Mouse (Mus musculus) forebrain, postnatal 0 days (tissue): ENCODE data around the gene Gtf2a1. TPM values are rescaled to one million over a fixed set of nuclear protein-coding genes. Genes with fewer than 3 reads are reported as not detected.

ENCODE experiments used
- ATAC-seq: fragments of 200-750 bp; cut with Nextera tagmentation; 2 replicates; pipeline ENCODE4 v1.8.0; 2017; ENCODE audit warnings: mild to moderate bottlenecking, moderate library complexity
- DNase-seq: peaks from one replicate; pipeline ENCODE4 v3.0.0-alpha.2; 2015
- H3K27ac ChIP-seq: fragments of 300-500 bp; sonication (generic); 2 replicates; pipeline ENCODE4 v1.5.1; 2014; ENCODE audit warnings: low read depth, mild to moderate bottlenecking, antibody characterized with exemption, low read length, moderate library complexity, mixed read lengths
- H3K27me3 ChIP-seq: fragments of 300-500 bp; sonication (generic); 2 replicates; pipeline ENCODE4 v1.6.1; 2014; ENCODE audit warnings: mild to moderate bottlenecking, low read length, mixed read lengths; ENCODE audit not compliant: insufficient read depth
- H3K36me3 ChIP-seq: fragments of 300-500 bp; sonication (generic); 2 replicates; pipeline ENCODE4 v1.6.1; 2014; ENCODE audit warnings: mild to moderate bottlenecking, moderate library complexity; ENCODE audit not compliant: insufficient read depth
- H3K4me1 ChIP-seq: fragments of 300-500 bp; sonication (generic); 2 replicates; pipeline ENCODE4 v1.6.1; 2014; ENCODE audit warnings: antibody characterized with exemption; ENCODE audit not compliant: insufficient read depth
- H3K4me2 ChIP-seq: fragments of 300-500 bp; sonication (generic); 2 replicates; pipeline ENCODE4 v1.6.1; 2014; ENCODE audit warnings: low read depth, mild to moderate bottlenecking, moderate library complexity
- H3K4me3 ChIP-seq: fragments of 300-500 bp; sonication (generic); 2 replicates; pipeline ENCODE4 v1.5.1; 2014; ENCODE audit warnings: low read depth, low read length, mixed read lengths
- H3K9ac ChIP-seq: fragments of 300-500 bp; sonication (generic); 2 replicates; pipeline ENCODE4 v1.6.1; 2014; ENCODE audit warnings: mild to moderate bottlenecking
- H3K9me3 ChIP-seq: fragments of 300-500 bp; sonication (generic); 2 replicates; pipeline ENCODE4 v1.6.1; 2016; ENCODE audit warnings: low read length
- CTCF ChIP-seq: sonication (generic); IDR thresholded peaks from 2 replicates; pipeline ENCODE4 v1.5.1; 2016; ENCODE audit warnings: antibody characterized with exemption, control low read depth, low read depth
- WGBS: fragments of 180-500 bp; shearing (Covaris S2); extraction: QIAGEN DNeasy Blood & Tissue Kit; methylation state at CpG from one replicate; pipeline ENCODE4 v1.1.7; 2014; 5-methylcytosine and 5-hydroxymethylcytosine counted together
- polyA plus RNA-seq: library from polyadenylated mRNA; unstranded; fragments of >200 nt; fragmentation: Nextera tagmentation; extraction: Ambion mirVana; gene quantifications from 2 replicates; pipeline ENCODE4 v1.2.1, GENCODE M21; 2015
- total RNA-seq: library from RNA; depleted of rRNA; stranded (reverse); fragments of >200 nt; gene quantifications from 2 replicates; pipeline ENCODE4 v1.2.3, GENCODE M21; 2014

Gtf2a1 gene
- total and polyA plus RNA-seq, 2 experiments from 2014 or later, result 33.6 to 37.3 TPM

DNA sequence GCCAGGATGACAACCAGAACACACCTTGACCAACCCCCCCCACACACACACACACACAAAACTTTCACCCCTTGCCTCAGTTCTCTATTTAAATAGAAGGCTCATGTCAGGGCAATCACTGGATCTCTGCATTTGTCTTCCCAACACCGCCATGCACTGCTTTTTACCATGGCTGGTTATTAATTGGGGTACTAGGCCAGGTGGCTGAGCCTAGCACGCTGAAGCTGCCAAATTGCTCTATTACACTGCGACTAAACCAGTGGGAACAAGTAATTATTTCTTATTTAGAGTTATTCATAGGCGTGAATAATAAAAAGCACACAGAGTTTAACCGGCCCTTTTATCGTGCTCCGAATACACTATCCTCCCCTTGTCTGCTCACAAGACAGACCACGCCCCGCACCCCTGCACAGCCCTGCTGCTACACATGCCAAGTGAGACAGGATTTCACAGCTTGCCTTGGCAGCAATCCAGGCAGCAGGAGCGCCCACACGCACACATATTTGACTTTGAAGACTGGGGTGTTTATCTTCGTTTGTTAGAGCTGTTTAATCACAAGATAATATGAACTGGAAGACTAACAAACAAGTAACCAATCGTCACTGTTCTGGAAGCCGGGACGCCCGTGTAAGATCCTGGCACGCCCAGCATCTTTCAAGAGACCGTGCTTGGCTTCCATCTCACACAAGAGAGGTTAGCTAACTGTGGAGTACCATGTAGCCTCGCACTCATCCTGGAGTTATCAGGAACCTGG is 38.3 kb downstream of the Gtf2a1 start:
- no peak overlapping the region for H3K9ac ChIP-seq
- no peaks in the 10 kb centered on the region for H3K36me3 ChIP-seq
- no peak for TF ChIP-seq CTCF
- H3K4me1 ChIP-seq, result peaks cover 5% of the 10 kb centered on the region; the same call in 1 of the 2 replicates
- no peaks in the 10 kb centered on the region for H3K27me3 ChIP-seq
- ATAC-seq, result peak; percentile 94
- WGBS, result 9% methylated on average over 19 of the region's 19 CpGs
- no peaks in the 10 kb centered on the region for H3K9me3 ChIP-seq
- H3K27ac ChIP-seq, result 0 out of 2 replicates have a peak overlapping the region, but pooled peaks have one; percentile 29
- peak overlapping the region; percentile 38 for H3K4me2 ChIP-seq
- peak; percentile 89 for DNase-seq
- 0 out of 2 replicates have a peak overlapping the region, but pooled peaks have one; percentile 11 for H3K4me3 ChIP-seq

DNA sequence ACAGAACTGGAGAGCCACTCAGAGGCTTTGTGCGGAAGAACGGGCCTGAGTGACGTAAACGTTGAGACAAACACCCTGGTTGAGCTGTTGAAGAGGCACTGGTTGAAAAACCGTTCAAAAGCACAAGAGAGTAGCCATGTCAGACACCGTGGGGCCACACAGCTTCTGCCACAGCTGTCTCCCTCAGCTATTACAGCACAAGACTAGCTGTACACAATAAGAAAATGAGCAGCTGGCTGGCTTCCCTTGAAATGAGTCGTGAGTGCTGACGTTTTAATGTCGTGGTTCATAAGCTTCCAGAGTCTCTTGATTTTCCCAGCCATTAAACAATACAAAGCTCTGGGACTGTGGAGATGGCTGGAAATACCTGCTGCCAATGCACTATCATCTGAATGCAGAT is 40.8 kb downstream of the Gtf2a1 start:
- 0 out of 2 replicates have a peak, but pooled peaks have one; percentile 9 for ATAC-seq
- no peaks in the 10 kb centered on the region for H3K9me3 ChIP-seq
- DNase-seq, result peak; percentile 42
- H3K4me3 ChIP-seq, result no peak overlapping the region
- no peaks in the 10 kb centered on the region for H3K27me3 ChIP-seq
- H3K4me2 ChIP-seq, result no peak overlapping the region
- 42% methylated on average over 9 of the region's 9 CpGs for WGBS
- H3K27ac ChIP-seq, result no peak overlapping the region
- H3K9ac ChIP-seq, result no peak overlapping the region
- peaks cover 5% of the 10 kb centered on the region; the same call in 1 of the 2 replicates for H3K4me1 ChIP-seq
- no peaks in the 10 kb centered on the region for H3K36me3 ChIP-seq
- TF ChIP-seq CTCF, result no peak

DNA sequence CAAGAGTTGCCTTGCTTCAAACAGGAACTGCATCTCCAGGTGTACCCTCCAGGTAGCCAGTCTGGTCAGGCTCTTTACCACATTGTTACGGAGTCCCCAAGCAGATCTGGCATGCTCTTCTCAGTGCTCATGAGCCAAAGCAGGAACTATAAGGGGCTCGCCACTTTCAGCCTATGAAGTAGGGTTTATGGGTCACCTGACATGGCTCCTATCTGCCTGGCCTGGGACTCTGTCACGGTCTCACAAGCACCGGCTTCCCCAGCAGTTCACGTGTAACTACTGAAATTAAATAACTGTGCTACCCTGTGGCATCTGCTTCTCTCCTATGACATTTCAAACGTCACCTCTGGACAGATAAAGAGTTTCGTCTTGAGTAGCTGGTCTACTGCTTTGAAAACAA is 50.1 kb downstream of the Gtf2a1 start:
- DNase-seq (no peak), ATAC-seq (no peak)
- TF ChIP-seq CTCF, result no peak
- Histone ChIP-seq H3K27ac (no peak overlapping the region), H3K36me3 (0 out of 2 replicates have a peak, but pooled peaks cover 3% of the 10 kb centered on the region), H3K9ac (no peak overlapping the region), H3K4me3 (no peak overlapping the region), H3K4me1 (no peaks in the 10 kb centered on the region), H3K4me2 (no peak overlapping the region), H3K27me3 (no peaks in the 10 kb centered on the region), H3K9me3 (no peaks in the 10 kb centered on the region)
- WGBS, result 92% methylated on average over 7 of the region's 7 CpGs

DNA sequence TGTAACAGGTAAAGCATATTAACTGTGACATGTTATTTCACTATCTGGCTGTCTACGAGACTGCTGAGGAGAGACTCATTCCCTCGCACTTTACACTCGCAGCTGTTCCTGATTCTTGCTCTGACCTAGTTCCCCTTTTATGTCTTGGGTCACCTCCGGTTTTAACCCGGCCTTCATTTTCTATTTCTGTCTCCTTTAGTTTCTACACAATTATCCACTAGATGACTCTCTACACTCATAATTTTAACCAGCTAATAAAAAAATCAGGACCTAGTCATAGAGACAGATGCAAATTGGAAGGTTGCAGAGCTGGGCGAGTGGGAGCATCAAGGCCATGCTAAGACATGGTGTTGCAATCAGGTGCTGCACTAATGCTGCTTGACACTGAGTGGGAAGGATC is 55.8 kb downstream of the Gtf2a1 start:
- Histone ChIP-seq H3K4me1 (no peaks in the 10 kb centered on the region), H3K27me3 (no peaks in the 10 kb centered on the region), H3K27ac (no peak overlapping the region), H3K9ac (no peak overlapping the region), H3K4me2 (no peak overlapping the region), H3K36me3 (0 out of 2 replicates have a peak, but pooled peaks cover 3% of the 10 kb centered on the region), H3K4me3 (no peak overlapping the region), H3K9me3 (no peaks in the 10 kb centered on the region)
- DNase-seq, result no peak
- ATAC-seq, result no peak
- TF ChIP-seq CTCF, result no peak
- 89% methylated on average over 6 of the region's 6 CpGs for WGBS

DNA sequence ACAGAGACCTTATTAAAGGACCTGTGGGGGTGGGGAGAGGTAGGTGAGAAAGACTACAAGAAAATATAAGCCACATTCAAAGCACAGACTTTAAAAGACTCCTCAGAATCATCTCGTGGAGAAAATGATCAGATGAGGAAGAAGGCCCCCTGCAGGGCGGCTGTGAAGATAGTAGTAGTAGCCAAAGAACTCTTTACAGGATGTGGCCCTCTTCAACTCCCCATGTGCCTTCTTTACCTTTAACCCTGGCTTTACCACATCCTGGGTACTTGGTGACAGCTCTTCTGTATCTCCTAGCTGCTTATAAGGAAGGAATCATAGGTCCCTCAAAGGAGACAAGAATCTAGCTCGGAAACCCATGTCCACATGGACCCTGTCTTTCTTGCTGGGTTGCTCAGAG is 66.7 kb downstream of the Gtf2a1 start:
- Histone ChIP-seq H3K4me2 (no peak overlapping the region), H3K9ac (no peak overlapping the region), H3K36me3 (no peaks in the 10 kb centered on the region), H3K27ac (no peak overlapping the region), H3K4me3 (no peak overlapping the region), H3K27me3 (no peaks in the 10 kb centered on the region), H3K4me1 (no peaks in the 10 kb centered on the region), H3K9me3 (no peaks in the 10 kb centered on the region)
- no peak for TF ChIP-seq CTCF
- DNase-seq, result no peak
- no peak for ATAC-seq
- WGBS, result 76% methylated on average over 3 of the region's 3 CpGs

DNA sequence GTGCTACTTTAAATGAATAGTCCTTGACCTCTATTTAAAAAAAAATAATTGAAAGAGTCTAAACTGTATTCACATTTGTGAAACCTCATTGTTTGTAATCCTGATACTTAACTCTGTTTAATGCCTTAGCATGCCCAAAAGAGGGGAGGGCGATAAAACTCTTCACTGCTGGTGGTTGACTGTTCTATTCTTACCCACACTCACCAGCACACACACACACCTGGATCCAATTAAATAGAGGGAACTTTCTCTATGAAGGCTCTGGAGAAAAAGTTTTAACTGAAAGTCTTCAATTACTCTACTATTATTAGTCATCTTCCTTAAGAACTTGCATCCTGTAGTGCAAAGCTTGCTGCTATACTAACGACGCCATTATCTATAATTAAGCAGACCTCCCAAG is 72.5 kb downstream of the Gtf2a1 start:
- no peak for TF ChIP-seq CTCF
- H3K4me3 ChIP-seq, result no peak overlapping the region
- H3K4me1 ChIP-seq, result no peaks in the 10 kb centered on the region
- no peak overlapping the region for H3K9ac ChIP-seq
- no peak for DNase-seq
- 25% methylated on average over 3 of the region's 3 CpGs for WGBS
- H3K4me2 ChIP-seq, result no peak overlapping the region
- no peaks in the 10 kb centered on the region for H3K27me3 ChIP-seq
- no peaks in the 10 kb centered on the region for H3K36me3 ChIP-seq
- no peak for ATAC-seq
- H3K9me3 ChIP-seq, result no peaks in the 10 kb centered on the region
- H3K27ac ChIP-seq, result no peak overlapping the region

DNA sequence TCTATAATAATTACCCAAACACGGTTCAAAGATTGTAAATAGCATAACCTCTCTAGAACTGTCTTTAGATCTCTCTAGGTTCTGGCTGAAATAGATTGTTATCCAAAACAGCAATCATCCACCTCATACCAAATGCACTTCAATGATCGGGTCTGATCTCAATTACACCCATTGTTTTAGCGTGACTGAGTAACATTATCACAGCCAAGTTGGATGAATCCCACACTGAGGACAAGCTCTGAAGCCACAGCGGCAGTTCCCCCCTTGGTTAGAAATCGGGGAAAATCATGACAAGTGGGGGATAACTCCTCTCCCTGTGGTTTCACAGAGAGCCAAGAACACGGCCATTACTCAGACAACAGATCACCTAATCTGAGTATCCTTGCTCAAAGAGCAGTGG is 76.3 kb downstream of the Gtf2a1 start:
- DNase-seq (no peak), ATAC-seq (no peak)
- Histone ChIP-seq H3K4me1 (0 out of 2 replicates have a peak, but pooled peaks cover 4% of the 10 kb centered on the region), H3K9ac (no peak overlapping the region), H3K36me3 (no peaks in the 10 kb centered on the region), H3K27me3 (no peaks in the 10 kb centered on the region), H3K9me3 (no peaks in the 10 kb centered on the region), H3K4me3 (no peak overlapping the region), H3K27ac (no peak overlapping the region), H3K4me2 (no peak overlapping the region)
- no peak for TF ChIP-seq CTCF
- WGBS, result 48% methylated on average over 6 of the region's 6 CpGs
